Mouse (Mus musculus): ENCODE results near the gene Ppp2r5e. TPM values are rescaled to one million over a fixed set of nuclear protein-coding genes. Genes with fewer than 3 reads are reported as not detected.

The Ppp2r5e gene
- polyA plus RNA-seq, 1 experiment, result 27.6 TPM

- H3K27ac ChIP-seq (ENCODE audit: insufficient read depth, low read depth, low read length), result no peak overlapping the region
- H3K4me3 ChIP-seq (ENCODE audit: insufficient read depth, low read length), result no peak overlapping the region
- peaks cover 3% of the 10 kb centered on the region; the same call in 1 of the 2 replicates for H3K4me1 ChIP-seq (ENCODE audit: control insufficient read depth, insufficient read depth, low read length)
- TF ChIP-seq CTCF (IDR thresholded peaks at IDR 0.05; ENCODE audit: low read depth, low read length) (no peak), POLR2A (IDR thresholded peaks at IDR 0.05; ENCODE audit: borderline replicate concordance, low read depth, low read length) (no peak)
Measured at GRCm38 (mm10) chr12:75429685-75430396, 166.2 kb downstream of the Ppp2r5e start.

- TF ChIP-seq CTCF (IDR thresholded peaks at IDR 0.05; ENCODE audit: low read depth, low read length), result no peak
- no peak for TF ChIP-seq POLR2A (IDR thresholded peaks at IDR 0.05; ENCODE audit: borderline replicate concordance, low read depth, low read length)
- no peak overlapping the region for H3K27ac ChIP-seq (ENCODE audit: insufficient read depth, low read depth, low read length)
- H3K4me1 ChIP-seq (ENCODE audit: control insufficient read depth, insufficient read depth, low read length), result peaks cover 3% of the 10 kb centered on the region; the same call in 1 of the 2 replicates
- no peak overlapping the region for H3K4me3 ChIP-seq (ENCODE audit: insufficient read depth, low read length)
Measured at GRCm38 (mm10) chr12:75428719-75429118, 167.3 kb downstream of the Ppp2r5e start.

- no peak for TF ChIP-seq CTCF (IDR thresholded peaks at IDR 0.05; ENCODE audit: low read depth, low read length)
- TF ChIP-seq POLR2A (IDR thresholded peaks at IDR 0.05; ENCODE audit: borderline replicate concordance, low read depth, low read length), result no peak
Measured at GRCm38 (mm10) chr12:75425882-75426281, 170.2 kb downstream of the Ppp2r5e start.

DNA sequence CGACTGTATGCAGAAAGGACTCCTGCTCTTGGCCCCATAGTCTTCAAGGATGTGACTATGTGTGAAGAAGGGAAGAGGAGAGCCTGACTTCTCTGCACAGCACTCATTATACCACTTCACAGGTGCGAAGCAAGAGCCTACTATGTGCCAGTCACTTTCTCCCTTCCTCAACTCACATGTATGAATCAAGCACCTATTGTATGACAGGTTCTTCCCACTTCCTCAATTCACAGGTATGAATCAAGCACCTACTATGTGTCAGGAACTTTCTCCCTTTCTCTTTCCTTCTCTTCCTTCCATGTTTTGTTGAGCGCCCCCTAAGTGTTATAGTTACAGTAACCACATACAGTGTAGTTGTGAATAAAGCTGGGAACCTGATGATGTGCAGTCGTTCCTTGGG is 171.2 kb downstream of the Ppp2r5e start:
- TF ChIP-seq CTCF (IDR thresholded peaks at IDR 0.05; ENCODE audit: low read depth, low read length) (no peak), POLR2A (IDR thresholded peaks at IDR 0.05; ENCODE audit: borderline replicate concordance, low read depth, low read length) (no peak)
- peaks cover 3% of the 10 kb centered on the region; the same call in 1 of the 2 replicates for H3K4me1 ChIP-seq (ENCODE audit: control insufficient read depth, insufficient read depth, low read length)
- H3K4me3 ChIP-seq (ENCODE audit: insufficient read depth, low read length), result no peak overlapping the region
- no peak overlapping the region for H3K27ac ChIP-seq (ENCODE audit: insufficient read depth, low read depth, low read length)

More at GRCm38 (mm10) chr12:75425882-75426281, 170.2 kb downstream of the Ppp2r5e start:
- no peak overlapping the region for H3K4me3 ChIP-seq (ENCODE audit: insufficient read depth, low read length)
- H3K27ac ChIP-seq (ENCODE audit: insufficient read depth, low read depth, low read length), result no peak overlapping the region
- peaks cover 3% of the 10 kb centered on the region; the same call in 1 of the 2 replicates for H3K4me1 ChIP-seq (ENCODE audit: control insufficient read depth, insufficient read depth, low read length)

- Histone ChIP-seq H3K4me3 (ENCODE audit: insufficient read depth, low read length) (no peak overlapping the region), H3K27ac (ENCODE audit: insufficient read depth, low read depth, low read length) (no peak overlapping the region), H3K4me1 (ENCODE audit: control insufficient read depth, insufficient read depth, low read length) (peaks cover 3% of the 10 kb centered on the region; the same call in 1 of the 2 replicates)
- no peak for TF ChIP-seq POLR2A (IDR thresholded peaks at IDR 0.05; ENCODE audit: borderline replicate concordance, low read depth, low read length)
- no peak for TF ChIP-seq CTCF (IDR thresholded peaks at IDR 0.05; ENCODE audit: low read depth, low read length)
Measured at GRCm38 (mm10) chr12:75424359-75424758, 171.7 kb downstream of the Ppp2r5e start.

- Histone ChIP-seq H3K27ac (ENCODE audit: insufficient read depth, low read depth, low read length) (no peak within 1 kb of the TSS), H3K4me3 (ENCODE audit: insufficient read depth, low read length) (no peak within 1 kb of the TSS), H3K4me1 (ENCODE audit: control insufficient read depth, insufficient read depth, low read length) (peaks cover 22% of the 10 kb centered on the region)
- TF ChIP-seq CTCF (IDR thresholded peaks at IDR 0.05; ENCODE audit: low read depth, low read length), result no peak
- no peak for TF ChIP-seq POLR2A (IDR thresholded peaks at IDR 0.05; ENCODE audit: borderline replicate concordance, low read depth, low read length)
Measured at GRCm38 (mm10) chr12:75416681-75417080, 179.4 kb downstream of the Ppp2r5e start, which contains the start of gene Gphb5. Gene Gphb5, minus strand, starts transcription at chr12:75416781.

DNA sequence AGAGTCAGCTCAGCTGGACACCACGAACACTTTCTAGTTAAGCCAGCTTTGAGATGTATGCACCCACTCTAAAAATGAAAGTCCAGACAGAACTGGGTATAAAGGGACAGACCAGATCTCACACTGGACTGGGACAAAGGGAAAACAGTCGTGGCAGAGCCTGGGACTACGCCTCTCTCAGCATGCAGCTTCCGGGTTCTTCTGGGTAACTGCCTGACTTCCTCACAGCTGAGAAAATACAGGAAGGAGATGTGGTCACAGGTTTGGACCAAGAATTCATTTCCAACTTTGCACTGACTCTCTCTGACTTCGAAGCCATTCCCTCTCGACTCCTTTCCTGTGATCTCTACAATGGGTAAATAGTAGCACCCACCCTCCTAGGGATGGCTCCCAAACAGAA is 181.1 kb downstream of the Ppp2r5e start:
- TF ChIP-seq POLR2A (IDR thresholded peaks at IDR 0.05; ENCODE audit: borderline replicate concordance, low read depth, low read length), result no peak
- no peak for TF ChIP-seq CTCF (IDR thresholded peaks at IDR 0.05; ENCODE audit: low read depth, low read length)
- no peak overlapping the region for H3K4me3 ChIP-seq (ENCODE audit: insufficient read depth, low read length)
- H3K4me1 ChIP-seq (ENCODE audit: control insufficient read depth, insufficient read depth, low read length), result peaks cover 22% of the 10 kb centered on the region
- no peak overlapping the region for H3K27ac ChIP-seq (ENCODE audit: insufficient read depth, low read depth, low read length)

DNA sequence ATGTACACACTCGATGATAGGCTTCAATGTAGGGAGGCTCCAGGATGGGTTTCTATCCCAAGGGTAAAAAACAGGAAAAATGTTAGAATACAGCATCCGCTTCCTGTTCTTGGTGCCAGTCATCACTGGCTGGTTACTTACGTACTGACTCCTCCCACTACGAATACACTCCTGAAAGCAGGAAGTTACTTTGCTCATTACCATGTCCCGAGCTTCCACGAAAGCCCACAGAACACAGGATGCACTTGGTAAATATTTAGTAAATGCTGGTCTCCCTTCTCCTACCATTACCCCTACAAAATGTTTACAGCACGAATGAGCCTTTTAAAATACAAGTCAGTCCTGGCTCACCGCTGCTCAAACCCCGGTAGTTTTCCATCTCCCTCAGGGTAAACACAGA is 183.1 kb downstream of the Ppp2r5e start:
- no peak for TF ChIP-seq CTCF (IDR thresholded peaks at IDR 0.05; ENCODE audit: low read depth, low read length)
- TF ChIP-seq POLR2A (IDR thresholded peaks at IDR 0.05; ENCODE audit: borderline replicate concordance, low read depth, low read length), result no peak
- Histone ChIP-seq H3K27ac (ENCODE audit: insufficient read depth, low read depth, low read length) (no peak overlapping the region), H3K4me3 (ENCODE audit: insufficient read depth, low read length) (no peak overlapping the region), H3K4me1 (ENCODE audit: control insufficient read depth, insufficient read depth, low read length) (peaks cover 22% of the 10 kb centered on the region)

Other genes with a start within 250 kb of the Ppp2r5e start
- gene Gphb5, start 179.5 kb downstream of the Ppp2r5e start, polyA plus RNA-seq (2012; ENCODE audit: insufficient read depth, insufficient read length, missing spikeins), result not detected in 2 replicates
- 13.7 and 15.0 TPM in 2 replicates for gene Wdr89, start 73.3 kb upstream of the Ppp2r5e start, polyA plus RNA-seq (2012; ENCODE audit: insufficient read depth, insufficient read length, missing spikeins)
- 137 and 144 TPM in 2 replicates for gene Sgpp1, start 139.5 kb upstream of the Ppp2r5e start, polyA plus RNA-seq (2012; ENCODE audit: insufficient read depth, insufficient read length, missing spikeins)
- 6.6 and 9.8 TPM in 2 replicates for gene Syne2, start 221.9 kb upstream of the Ppp2r5e start, polyA plus RNA-seq (2012; ENCODE audit: insufficient read depth, insufficient read length, missing spikeins)